Mouse (Mus musculus) intestine, embryonic 14.5 days (tissue): ENCODE results near the gene Slc25a39. TPM values are rescaled to one million over a fixed set of nuclear protein-coding genes. Genes with fewer than 3 reads are reported as not detected.

ENCODE experiments used
- ATAC-seq: fragments of 200-750 bp; cut with Nextera tagmentation; replicated peaks from 2 replicates; pipeline ENCODE4 v1.8.0; 2017; ENCODE audit warnings: low read depth, moderate number of reproducible peaks, moderate TSS enrichment, moderate library complexity; ENCODE audit not compliant: low FRiP score, low TSS enrichment
- DNase-seq: peaks from one replicate; pipeline ENCODE4 v3.0.0-alpha.2; 2018; ENCODE audit warnings: low spot score
- H3K27ac ChIP-seq: fragments of 300-500 bp; sonication (generic); 2 replicates; pipeline ENCODE4 v1.5.1; 2014; ENCODE audit warnings: low read depth, mild to moderate bottlenecking, control low read depth
- H3K27me3 ChIP-seq: fragments of 300-500 bp; sonication (generic); replicated peaks from 2 replicates; pipeline ENCODE4 v1.6.1; 2014; ENCODE audit warnings: low read length, control low read depth; ENCODE audit not compliant: control insufficient read depth, insufficient read depth
- H3K36me3 ChIP-seq: fragments of 300-500 bp; sonication (generic); 2 replicates; pipeline ENCODE4 v1.6.1; 2014; ENCODE audit warnings: low read length, control low read depth; ENCODE audit not compliant: control insufficient read depth, insufficient read depth
- H3K4me1 ChIP-seq: fragments of 300-500 bp; sonication (generic); replicated peaks from 2 replicates; pipeline ENCODE4 v1.6.1; 2014; ENCODE audit warnings: low read length, control low read depth, mixed read lengths; ENCODE audit not compliant: control insufficient read depth, insufficient read depth
- H3K4me2 ChIP-seq: fragments of 300-500 bp; sonication (generic); 2 replicates; pipeline ENCODE4 v1.6.1; 2014; ENCODE audit warnings: low read length
- H3K4me3 ChIP-seq: fragments of 300-500 bp; sonication (generic); 2 replicates; pipeline ENCODE4 v1.5.1; 2014; ENCODE audit warnings: low read depth, low read length, control low read depth, mixed read lengths
- H3K9ac ChIP-seq: fragments of 300-500 bp; sonication (generic); 2 replicates; pipeline ENCODE4 v1.6.1; 2014; ENCODE audit warnings: mild to moderate bottlenecking, low read length
- H3K9me3 ChIP-seq: fragments of 300-500 bp; sonication (generic); 2 replicates; pipeline ENCODE4 v1.6.1; 2016; ENCODE audit warnings: low read length, control low read depth; ENCODE audit not compliant: control insufficient read depth
- WGBS: fragments of 180-500 bp; shearing (Covaris S2); extraction: QIAGEN DNeasy Blood & Tissue Kit; methylation state at CpG from one replicate; pipeline ENCODE4 v1.1.7; 2014; 5-methylcytosine and 5-hydroxymethylcytosine counted together
- polyA plus RNA-seq: library from polyadenylated mRNA; unstranded; fragments of >200 nt; fragmentation: Nextera tagmentation; extraction: Ambion mirVana; gene quantifications from 2 replicates; pipeline ENCODE4 v1.2.1, GENCODE M21; 2014

Gene Slc25a39
- polyA plus RNA-seq, 1 experiment from 2014 or later, result 296 TPM

- peaks cover 7% of the 10 kb centered on the region for H3K4me1 ChIP-seq
- H3K9me3 ChIP-seq, result peaks cover 5% of the 10 kb centered on the region; the same call in 1 of the 2 replicates
- no peak overlapping the region for H3K4me2 ChIP-seq
- WGBS, result 74% methylated on average over 5 of the region's 5 CpGs
- no peaks in the 10 kb centered on the region for H3K27me3 ChIP-seq
- H3K9ac ChIP-seq, result no peak overlapping the region
- no peak overlapping the region for H3K27ac ChIP-seq
- ATAC-seq (no peak), DNase-seq (no peak)
- no peaks in the 10 kb centered on the region for H3K36me3 ChIP-seq
- no peak overlapping the region for H3K4me3 ChIP-seq
Measured at GRCm38 (mm10) chr11:102380091-102380490, 27.7 kb downstream of the Slc25a39 start.

DNA sequence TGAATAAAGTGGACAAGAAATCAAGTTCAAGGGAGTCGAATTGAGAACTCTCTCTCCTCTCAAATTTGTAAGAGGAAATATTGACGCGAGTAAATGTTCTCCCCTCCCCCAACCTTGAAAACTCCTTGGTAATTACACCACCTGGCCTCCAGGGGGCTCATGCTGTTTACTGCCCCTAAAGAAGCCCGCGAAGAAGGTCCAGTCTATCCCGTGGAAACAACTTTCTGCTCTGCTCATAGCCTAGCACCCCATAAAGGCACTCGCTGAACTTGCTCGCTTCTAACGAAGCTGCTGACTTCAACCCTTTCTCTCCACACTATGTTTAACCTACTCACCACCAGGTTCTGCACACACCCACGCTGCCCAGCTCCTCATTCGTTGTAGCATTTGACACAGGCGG is 30.6 kb downstream of the Slc25a39 start:
- Histone ChIP-seq H3K4me2 (no peak overlapping the region), H3K4me1 (peaks cover 8% of the 10 kb centered on the region), H3K27me3 (no peaks in the 10 kb centered on the region), H3K36me3 (no peaks in the 10 kb centered on the region), H3K9me3 (peaks cover 5% of the 10 kb centered on the region; the same call in 1 of the 2 replicates), H3K27ac (no peak overlapping the region), H3K4me3 (no peak overlapping the region), H3K9ac (no peak overlapping the region)
- 59% methylated on average over 12 of the region's 12 CpGs for WGBS
- ATAC-seq (no peak), DNase-seq (no peak)

GRCm38 (mm10) chr11:102376196-102376835 is 31.4 kb downstream of the Slc25a39 start:
- H3K4me2 ChIP-seq, result peak overlapping the region; percentile 43
- H3K4me3 ChIP-seq, result no peak overlapping the region
- H3K36me3 ChIP-seq, result no peaks in the 10 kb centered on the region
- no peak overlapping the region for H3K9ac ChIP-seq
- H3K27ac ChIP-seq, result no peak overlapping the region
- H3K4me1 ChIP-seq, result peaks cover 8% of the 10 kb centered on the region
- H3K27me3 ChIP-seq, result no peaks in the 10 kb centered on the region
- DNase-seq (no peak), ATAC-seq (no peak)
- 11% methylated on average over 8 of the region's 8 CpGs for WGBS
- peaks cover 5% of the 10 kb centered on the region; the same call in 1 of the 2 replicates for H3K9me3 ChIP-seq

DNA sequence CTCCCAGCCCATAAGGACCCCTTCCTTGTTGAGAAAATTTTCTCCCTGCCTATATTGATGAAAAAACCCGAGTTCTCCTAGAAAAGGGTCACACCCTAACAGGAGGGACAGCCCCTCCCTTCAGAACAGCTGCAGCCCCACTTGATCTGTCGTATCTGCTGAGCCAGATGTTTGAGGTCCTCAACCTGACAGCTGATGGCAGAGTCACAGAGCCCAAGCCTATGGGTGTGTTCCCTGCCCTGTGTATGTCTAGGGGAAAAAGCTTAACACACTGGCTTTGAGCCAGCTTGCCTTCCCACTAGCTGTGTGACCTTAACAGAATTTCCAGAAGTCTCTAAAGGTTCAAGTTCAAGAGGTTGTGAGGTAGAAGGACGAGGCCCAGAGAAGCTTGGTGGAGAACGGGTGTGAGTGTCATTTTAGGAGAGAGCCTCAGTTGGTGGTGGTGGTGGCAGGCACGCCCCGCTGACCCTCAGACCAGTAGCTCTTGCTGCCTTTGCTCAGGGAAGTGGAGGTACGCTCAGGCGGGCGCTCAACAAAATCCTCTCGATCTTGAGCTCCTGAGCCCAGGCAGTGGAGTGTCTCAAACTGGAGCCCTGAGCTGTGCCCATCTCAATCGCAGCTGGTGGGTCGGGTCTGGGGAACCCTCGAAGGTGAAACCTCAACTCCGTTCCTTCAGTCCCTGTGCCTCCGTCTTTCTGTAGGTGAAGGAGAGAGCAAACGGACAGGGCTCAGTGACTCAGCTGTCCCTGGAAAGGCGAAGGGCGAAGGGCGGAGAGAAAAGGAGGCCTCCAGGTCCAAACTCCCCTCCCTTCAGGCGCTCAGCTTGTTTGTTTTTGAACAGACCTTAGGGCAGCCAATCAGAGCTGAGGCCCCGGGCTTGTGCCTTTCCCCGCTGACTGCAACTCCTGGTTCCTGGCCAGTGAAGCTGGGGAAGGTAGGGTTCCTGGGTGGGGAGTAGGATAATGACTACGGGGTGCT is 32.3 kb downstream of the Slc25a39 start:
- Histone ChIP-seq H3K27ac (peak overlapping the region; percentile 29; the same call in 1 of the 2 replicates), H3K9ac (no peak overlapping the region), H3K9me3 (peaks cover 5% of the 10 kb centered on the region; the same call in 1 of the 2 replicates), H3K4me1 (peaks cover 8% of the 10 kb centered on the region), H3K4me2 (peak overlapping the region; percentile 43), H3K27me3 (no peaks in the 10 kb centered on the region), H3K4me3 (no peak overlapping the region), H3K36me3 (no peaks in the 10 kb centered on the region)
- WGBS, result 6% methylated on average over 23 of the region's 23 CpGs
- peak; percentile 82 for DNase-seq
- ATAC-seq, result peak; percentile 56

GRCm38 (mm10) chr11:102374108-102374725 is 33.5 kb downstream of the Slc25a39 start:
- ATAC-seq (no peak), DNase-seq (no peak)
- H3K4me2 ChIP-seq, result no peak overlapping the region
- no peaks in the 10 kb centered on the region for H3K27me3 ChIP-seq
- H3K4me1 ChIP-seq, result peaks cover 8% of the 10 kb centered on the region
- H3K9ac ChIP-seq, result no peak overlapping the region
- no peak overlapping the region for H3K27ac ChIP-seq
- no peaks in the 10 kb centered on the region for H3K36me3 ChIP-seq
- WGBS, result 83% methylated on average over 7 of the region's 7 CpGs
- peaks cover 5% of the 10 kb centered on the region; the same call in 1 of the 2 replicates for H3K9me3 ChIP-seq
- H3K4me3 ChIP-seq, result no peak overlapping the region

DNA sequence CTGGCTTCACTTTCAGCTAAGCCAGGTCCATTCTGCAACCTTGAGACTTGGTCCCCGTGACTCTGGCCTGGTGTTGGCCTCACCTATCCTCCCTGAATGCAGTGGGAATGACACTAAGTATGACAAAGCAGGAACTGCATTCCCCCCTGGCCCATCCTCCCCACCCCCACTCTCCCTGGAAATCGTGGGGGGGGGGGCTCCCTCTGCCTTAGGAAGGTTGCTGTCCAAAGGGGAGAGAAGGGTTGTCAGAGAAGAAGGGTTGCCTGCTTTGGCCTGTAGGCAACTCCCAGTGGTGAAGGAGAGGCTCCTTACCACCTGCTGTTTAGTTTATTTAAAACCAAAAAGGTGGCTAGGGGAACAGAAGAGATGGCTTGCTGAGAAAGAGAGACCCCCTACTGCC is 34.1 kb downstream of the Slc25a39 start:
- no peak for DNase-seq
- 36% methylated on average over 2 of the region's 2 CpGs for WGBS
- H3K27ac ChIP-seq, result no peak overlapping the region

DNA sequence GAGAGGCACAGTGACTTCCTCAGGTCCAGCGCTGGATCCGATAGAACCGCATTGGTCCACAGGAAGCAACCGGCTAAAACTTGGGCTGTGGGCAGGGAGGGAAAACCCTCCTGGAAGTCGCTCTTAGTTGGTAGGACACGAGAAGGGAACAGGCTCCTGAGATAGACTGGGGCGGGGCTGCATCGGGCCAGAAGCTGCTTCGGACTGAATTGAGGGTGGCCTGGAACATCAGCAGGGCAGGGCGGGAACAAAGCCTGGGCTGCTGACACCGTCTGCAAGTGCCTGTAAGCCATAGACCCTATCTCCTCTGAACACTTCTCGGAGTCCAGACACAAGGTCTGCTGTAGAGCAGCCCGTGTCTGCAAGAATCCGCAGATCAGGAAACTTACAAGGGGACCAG is 34.8 kb downstream of the Slc25a39 start:
- Histone ChIP-seq H3K4me1 (peaks cover 8% of the 10 kb centered on the region), H3K4me2 (no peak overlapping the region), H3K9me3 (no peaks in the 10 kb centered on the region), H3K9ac (no peak overlapping the region), H3K27me3 (no peaks in the 10 kb centered on the region), H3K27ac (no peak overlapping the region), H3K36me3 (no peaks in the 10 kb centered on the region), H3K4me3 (no peak overlapping the region)
- ATAC-seq (no peak), DNase-seq (no peak)
- WGBS, result 36% methylated on average over 14 of the region's 14 CpGs

More for the DNA sequence above, 34.1 kb downstream of the Slc25a39 start:
- H3K27me3 ChIP-seq, result no peaks in the 10 kb centered on the region
- peaks cover 8% of the 10 kb centered on the region for H3K4me1 ChIP-seq
- peaks cover 1% of the 10 kb centered on the region; the same call in 1 of the 2 replicates for H3K9me3 ChIP-seq
- H3K9ac ChIP-seq, result no peak overlapping the region
- ATAC-seq, result no peak
- H3K4me2 ChIP-seq, result no peak overlapping the region
- no peaks in the 10 kb centered on the region for H3K36me3 ChIP-seq
- no peak overlapping the region for H3K4me3 ChIP-seq

DNA sequence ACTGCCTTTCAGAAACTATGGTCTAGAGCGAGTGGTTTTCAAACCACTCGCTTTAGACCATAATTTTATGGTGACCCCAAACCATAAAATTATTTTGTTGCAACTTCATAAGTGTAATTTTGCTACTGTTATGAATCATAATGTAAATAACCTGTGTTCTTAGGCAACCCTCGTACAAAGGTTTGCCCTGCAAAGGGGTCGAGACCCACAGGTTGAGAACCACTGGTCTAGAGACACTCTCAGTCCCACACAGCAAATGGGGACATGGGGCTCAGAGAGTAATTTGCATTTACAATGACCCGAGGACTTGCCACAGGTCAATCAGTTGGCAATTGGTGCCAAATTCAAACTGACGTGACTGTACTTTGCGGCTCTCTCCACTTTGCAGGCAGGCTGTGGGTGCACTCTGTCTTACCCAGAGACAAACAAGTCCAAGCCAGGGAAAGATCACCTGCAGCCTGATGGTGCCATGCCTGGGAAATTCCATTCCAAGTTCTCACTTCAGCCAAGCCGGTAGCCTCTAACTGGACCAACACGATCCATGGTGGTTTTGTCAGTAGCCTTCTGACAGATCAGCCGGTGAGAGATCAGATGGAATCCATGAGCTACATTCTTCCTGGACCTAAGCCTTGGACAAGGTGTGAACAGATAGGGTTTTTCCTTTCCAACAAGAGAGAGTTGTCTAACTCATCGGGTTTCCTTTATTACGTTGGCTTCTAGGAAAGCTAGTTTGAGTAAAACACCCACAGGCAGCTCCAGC is 35.6 kb downstream of the Slc25a39 start:
- Histone ChIP-seq H3K4me3 (no peak overlapping the region), H3K4me1 (peaks cover 8% of the 10 kb centered on the region), H3K36me3 (no peaks in the 10 kb centered on the region), H3K9me3 (no peaks in the 10 kb centered on the region), H3K27ac (no peak overlapping the region), H3K27me3 (no peaks in the 10 kb centered on the region), H3K9ac (no peak overlapping the region), H3K4me2 (no peak overlapping the region)
- no peak for ATAC-seq
- DNase-seq, result no peak
- WGBS, result 83% methylated on average over 12 of the region's 12 CpGs
